Mouse (Mus musculus) heart, adult 2 months (tissue): Measurements from ENCODE around the gene Lrrc4c.

Experiments used
- CTCF ChIP-seq: fragments of 200-600 bp; IDR thresholded peaks from 2 replicates; pipeline ENCODE4 v1.8.1; 2022; ENCODE audit warnings: antibody characterized with exemption, mild to moderate bottlenecking, moderate library complexity
- POLR2A ChIP-seq: fragments of 200-500 bp; IDR thresholded peaks from 2 replicates; pipeline ENCODE4 v1.6.1; 2011; ENCODE audit warnings: mild to moderate bottlenecking, low read depth, low read length, control low read depth; ENCODE audit not compliant: insufficient read depth

DNA sequence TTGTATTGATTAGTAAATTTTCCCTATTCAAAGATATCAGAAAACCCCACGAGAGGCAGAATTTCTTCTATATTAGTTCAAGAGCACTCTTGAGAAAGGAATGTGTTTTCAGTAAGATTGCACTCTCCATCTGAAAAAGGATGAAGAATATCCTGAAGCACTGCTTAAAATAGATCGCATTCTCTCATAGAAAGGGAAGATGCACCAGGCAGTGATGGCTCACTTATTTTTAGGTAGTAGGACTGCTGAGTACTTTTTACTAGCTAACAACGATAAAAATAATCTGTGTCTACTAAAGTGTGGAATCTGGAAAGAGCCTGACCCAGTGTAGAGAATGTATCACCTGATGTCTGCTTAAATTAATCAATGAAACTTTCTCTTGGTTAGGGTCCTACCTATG, 820.5 kb downstream of the Lrrc4c start:
- TF ChIP-seq POLR2A (no peak), CTCF (no peak)
